Mouse (Mus musculus) liver, adult 2 months (tissue): ENCODE measurements around the gene Ltn1.

ENCODE experiments used
- CTCF ChIP-seq: fragments of 200-500 bp; IDR thresholded peaks from 2 replicates; pipeline ENCODE4 v1.5.1; 2011; ENCODE audit warnings: low read depth, low read length, control low read depth
- POLR2A ChIP-seq: fragments of 200-500 bp; IDR thresholded peaks from 2 replicates; pipeline ENCODE4 v1.6.1; 2011; ENCODE audit warnings: low read length, control low read depth; ENCODE audit not compliant: insufficient read depth; ENCODE audit errors: extremely low read depth

- TF ChIP-seq POLR2A: no peak
- TF ChIP-seq CTCF: peak; percentile 48
Observed at GRCm38 (mm10) chr16:87441089-87441488, 8.7 kb upstream of the Ltn1 start.
